Mouse (Mus musculus) limb, embryonic 14.5 days (tissue): ENCODE results near the gene Tbx19. TPM values are rescaled to one million over a fixed set of nuclear protein-coding genes. Genes with fewer than 3 reads are reported as not detected.

ENCODE experiments used
- ATAC-seq: fragments of 200-750 bp; cut with Nextera tagmentation; 2 replicates; pipeline ENCODE4 v1.8.0; 2017; ENCODE audit warnings: low read depth, moderate number of reproducible peaks, moderate TSS enrichment; ENCODE audit not compliant: low FRiP score
- DNase-seq: peaks from one replicate; pipeline ENCODE4 v3.0.0-alpha.2; 2015; ENCODE audit warnings: low spot score
- H3K27ac ChIP-seq: fragments of 300-500 bp; sonication (generic); replicated peaks from 2 replicates; pipeline ENCODE4 v1.5.1; 2014; ENCODE audit warnings: low read depth, mild to moderate bottlenecking, low read length, moderate library complexity, mixed read lengths
- H3K27me3 ChIP-seq: fragments of 300-500 bp; sonication (generic); 2 replicates; pipeline ENCODE4 v1.6.1; 2014; ENCODE audit warnings: low read length, mixed read lengths; ENCODE audit not compliant: control insufficient read depth, insufficient read depth
- H3K36me3 ChIP-seq: fragments of 300-500 bp; sonication (generic); 2 replicates; pipeline ENCODE4 v1.6.1; 2014; ENCODE audit warnings: mild to moderate bottlenecking, low read length, moderate library complexity, mixed read lengths; ENCODE audit not compliant: control insufficient read depth, insufficient read depth
- H3K4me1 ChIP-seq: fragments of 300-500 bp; sonication (generic); 2 replicates; pipeline ENCODE4 v1.6.1; 2014; ENCODE audit warnings: antibody characterized with exemption, low read length, mixed read lengths; ENCODE audit not compliant: control insufficient read depth, insufficient read depth
- H3K4me2 ChIP-seq: fragments of 300-500 bp; sonication (generic); replicated peaks from 2 replicates; pipeline ENCODE4 v1.6.1; 2014; ENCODE audit warnings: low read depth, mild to moderate bottlenecking, low read length, moderate library complexity; ENCODE audit not compliant: severe bottlenecking
- H3K4me3 ChIP-seq: fragments of 300-500 bp; sonication (generic); replicated peaks from 2 replicates; pipeline ENCODE4 v1.5.1; 2014; ENCODE audit warnings: low read length
- H3K9ac ChIP-seq: fragments of 300-500 bp; sonication (generic); 2 replicates; pipeline ENCODE4 v1.6.1; 2014; ENCODE audit warnings: mild to moderate bottlenecking, low read depth, low read length, moderate library complexity; ENCODE audit not compliant: severe bottlenecking
- H3K9me3 ChIP-seq: fragments of 300-500 bp; sonication (generic); 2 replicates; pipeline ENCODE4 v1.6.1; 2016; ENCODE audit warnings: low read length; ENCODE audit not compliant: control insufficient read depth
- POLR2A ChIP-seq: fragments of 200-500 bp; IDR thresholded peaks from 2 replicates; pipeline ENCODE4 v1.8.0; 2012; ENCODE audit warnings: inconsistent platforms, mild to moderate bottlenecking, moderate library complexity, borderline replicate concordance; ENCODE audit not compliant: insufficient read depth, insufficient read length; ENCODE audit errors: extremely low read depth
- WGBS: fragments of 180-500 bp; shearing (Covaris S2); extraction: QIAGEN DNeasy Blood & Tissue Kit; methylation state at CpG from one replicate; pipeline ENCODE4 v1.1.7; 2014; 5-methylcytosine and 5-hydroxymethylcytosine counted together
- polyA plus RNA-seq, 2 experiments: library from polyadenylated mRNA; depleted of rRNA in 1 of 2; stranded (reverse) in 1 of 2; unstranded in 1 of 2; fragments of >200 nt; fragmentation: Nextera tagmentation in 1 of 2; extraction: Ambion mirVana in 1 of 2; gene quantifications; 2 replicates each; pipeline versions ENCODE4 v1.2.1 to v1.2.3; 2012 to 2014

The Tbx19 gene
- polyA plus RNA-seq, 2 experiments, result not detected

DNA sequence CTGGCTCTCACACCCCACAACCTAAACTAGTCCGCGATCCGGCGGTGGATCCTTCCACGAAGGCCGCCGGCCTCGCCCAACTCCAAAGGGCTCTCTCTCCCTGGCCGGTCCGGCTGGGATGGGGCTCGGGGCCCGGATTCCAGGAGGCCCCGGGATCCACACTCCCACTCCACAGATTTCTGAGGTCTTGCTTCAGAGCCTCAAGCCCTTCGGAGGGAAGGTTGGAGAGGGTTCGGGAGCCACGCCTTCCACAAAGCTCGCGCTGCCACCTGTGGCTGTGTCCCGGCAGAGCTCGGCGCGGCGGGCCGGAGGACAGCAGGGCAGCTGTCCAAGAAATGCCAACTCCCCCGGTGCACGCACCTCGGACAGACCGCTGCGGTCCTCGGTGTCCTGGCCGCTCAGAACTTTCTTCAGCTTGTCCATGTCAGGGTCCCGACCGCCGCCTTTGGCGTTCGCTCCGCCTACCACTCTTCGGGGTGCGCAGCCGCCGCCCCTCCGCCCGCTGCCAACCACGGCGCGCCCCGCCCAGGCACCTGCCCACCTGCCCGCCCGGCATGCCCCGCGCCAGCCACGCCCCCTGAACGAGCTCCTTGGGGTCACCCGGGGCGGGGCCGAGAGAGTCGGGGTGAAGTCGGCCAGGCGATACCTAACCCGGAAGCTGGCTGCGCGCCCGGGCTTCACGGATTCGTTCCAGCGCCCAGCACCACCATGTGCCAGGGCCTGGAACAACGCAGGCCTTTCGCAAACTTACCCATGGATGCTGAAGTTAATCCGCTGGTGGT lies 33.5 kb upstream of the Tbx19 start, which contains the start of gene Sft2d2:
Gene Sft2d2 (minus strand): TSS at position 559 of the 782 bp plus-strand sequence.
- H3K4me2 ChIP-seq, result peak within 1 kb of the TSS; percentile 80
- under 1% methylated on average over 55 of the region's 69 CpGs for WGBS
- H3K36me3 ChIP-seq, result no peaks in the 10 kb centered on the region
- H3K4me1 ChIP-seq, result peaks cover 15% of the 10 kb centered on the region
- peak within 1 kb of the TSS; percentile 72 for H3K4me3 ChIP-seq
- DNase-seq, result peak; percentile 87
- H3K27me3 ChIP-seq, result no peaks in the 10 kb centered on the region
- ATAC-seq, result peak; percentile 87
- no peak for TF ChIP-seq POLR2A
- H3K9ac ChIP-seq, result peak within 1 kb of the TSS; percentile 68
- H3K27ac ChIP-seq, result peak within 1 kb of the TSS; percentile 43
- H3K9me3 ChIP-seq, result no peaks in the 10 kb centered on the region

DNA sequence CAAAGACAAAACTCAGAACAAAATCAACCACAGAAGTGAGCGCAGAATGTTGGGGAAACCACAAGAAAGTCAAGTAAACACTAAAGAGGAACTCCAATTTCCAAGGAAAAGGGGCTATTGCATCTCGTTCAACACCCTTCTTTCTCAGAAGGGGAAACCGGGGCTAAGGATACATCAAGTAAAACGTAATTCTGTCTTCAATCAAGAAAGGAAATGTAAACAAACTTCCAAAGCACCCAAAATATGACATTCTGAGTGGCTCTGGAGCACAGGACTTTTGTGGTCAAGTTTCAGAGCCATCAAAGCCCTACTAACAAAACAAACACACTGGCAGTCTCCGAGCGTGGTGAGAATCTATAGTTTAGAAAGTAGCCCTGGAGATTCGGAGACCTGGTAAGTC lies 32.9 kb upstream of the Tbx19 start:
- DNase-seq, result no peak
- ATAC-seq, result no peak
- Histone ChIP-seq H3K4me3 (peak overlapping the region; percentile 72), H3K4me1 (peaks cover 15% of the 10 kb centered on the region), H3K9me3 (no peaks in the 10 kb centered on the region), H3K4me2 (peak overlapping the region; percentile 80), H3K27ac (peak overlapping the region; percentile 43), H3K9ac (peak overlapping the region; percentile 68), H3K36me3 (no peaks in the 10 kb centered on the region), H3K27me3 (no peaks in the 10 kb centered on the region)
- no peak for TF ChIP-seq POLR2A
- WGBS, result 10% methylated on average over 7 of the region's 7 CpGs

DNA sequence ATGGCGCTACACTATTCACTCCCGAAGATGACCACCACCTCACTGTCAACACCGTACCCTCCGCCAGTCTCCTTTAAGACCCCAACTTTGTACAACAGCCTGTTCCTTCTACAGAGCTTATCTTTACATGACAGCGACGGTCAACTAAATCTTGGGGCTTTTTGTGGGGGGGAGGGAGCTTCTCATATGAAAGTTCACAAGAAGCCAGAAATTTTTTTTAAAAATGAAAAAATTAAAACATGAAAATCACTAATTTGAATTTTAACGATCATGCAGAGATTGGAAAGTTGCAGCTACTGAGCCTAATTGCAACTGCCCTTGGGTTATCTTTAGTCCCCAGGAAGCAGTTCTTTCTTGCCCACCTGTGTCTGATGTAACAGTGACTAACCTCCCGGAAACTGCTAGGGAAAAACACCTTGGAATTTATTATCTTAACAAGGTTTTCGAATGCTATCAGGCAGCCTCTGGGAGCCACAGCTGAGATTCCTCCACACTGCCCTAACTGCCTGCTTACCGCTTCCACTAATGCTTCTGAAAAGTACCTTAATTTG lies 32.2 kb upstream of the Tbx19 start:
- peaks cover under 1% of the 10 kb centered on the region; the same call in 1 of the 2 replicates for H3K36me3 ChIP-seq
- peaks cover 15% of the 10 kb centered on the region for H3K4me1 ChIP-seq
- TF ChIP-seq POLR2A, result no peak
- no peak for DNase-seq
- no peak overlapping the region for H3K27ac ChIP-seq
- no peaks in the 10 kb centered on the region for H3K9me3 ChIP-seq
- peak overlapping the region; percentile 72 for H3K4me3 ChIP-seq
- WGBS, result 64% methylated on average over 10 of the region's 10 CpGs
- no peak overlapping the region for H3K9ac ChIP-seq
- H3K27me3 ChIP-seq, result no peaks in the 10 kb centered on the region
- ATAC-seq, result no peak
- peak overlapping the region; percentile 80 for H3K4me2 ChIP-seq

DNA sequence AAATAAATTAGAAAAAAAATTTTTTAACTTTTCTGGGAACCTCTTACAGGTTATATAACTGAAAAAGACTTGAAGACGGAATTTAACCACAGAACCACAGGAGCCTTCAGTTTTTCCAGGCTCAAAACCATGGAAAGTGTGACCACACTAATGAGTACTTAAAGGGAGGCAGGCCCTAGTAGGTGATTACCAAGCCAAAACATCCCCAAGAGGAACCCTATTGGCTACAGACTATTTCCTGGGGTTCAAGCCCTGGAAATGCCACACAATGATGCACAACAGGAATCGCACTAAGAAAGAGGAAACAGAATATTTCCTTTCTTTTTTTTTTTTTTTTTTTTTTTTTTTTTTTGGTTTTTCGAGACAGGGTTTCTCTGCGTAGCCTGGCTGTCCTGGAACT lies 31.5 kb upstream of the Tbx19 start:
- Histone ChIP-seq H3K9ac (no peak overlapping the region), H3K9me3 (no peaks in the 10 kb centered on the region), H3K4me2 (no peak overlapping the region), H3K27ac (peak overlapping the region; percentile 49), H3K4me3 (no peak overlapping the region), H3K27me3 (no peaks in the 10 kb centered on the region), H3K4me1 (peaks cover 15% of the 10 kb centered on the region), H3K36me3 (peaks cover 2% of the 10 kb centered on the region; the same call in 1 of the 2 replicates)
- WGBS, result 71% methylated on average over 4 of the region's 4 CpGs
- TF ChIP-seq POLR2A, result no peak
- peak; percentile 47 for DNase-seq
- no peak for ATAC-seq

DNA sequence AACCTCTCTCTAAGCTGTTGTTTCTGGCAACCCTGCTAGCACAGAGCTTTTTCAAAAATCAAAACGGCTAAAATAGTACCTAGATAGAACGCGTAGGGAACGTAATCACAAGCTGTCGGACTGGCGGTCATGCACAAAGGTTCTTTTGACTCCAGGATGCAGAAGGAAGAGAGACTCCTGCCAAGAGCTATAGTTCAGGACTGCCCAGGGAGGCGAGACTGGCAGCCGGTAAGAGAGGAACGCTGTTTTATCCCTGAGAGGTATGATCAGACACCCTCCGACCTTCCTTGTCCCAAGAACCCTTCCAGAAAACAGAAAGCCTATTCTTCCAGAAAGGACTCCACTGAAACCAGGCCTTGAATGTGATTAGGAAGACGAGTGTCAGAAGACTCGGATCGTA lies 31.0 kb upstream of the Tbx19 start:
- Histone ChIP-seq H3K27ac (peak overlapping the region; percentile 49), H3K27me3 (no peaks in the 10 kb centered on the region), H3K36me3 (peaks cover 2% of the 10 kb centered on the region; the same call in 1 of the 2 replicates), H3K9me3 (no peaks in the 10 kb centered on the region), H3K4me1 (peaks cover 15% of the 10 kb centered on the region), H3K4me3 (no peak overlapping the region), H3K9ac (no peak overlapping the region), H3K4me2 (peak overlapping the region; percentile 10; the same call in 1 of the 2 replicates)
- DNase-seq (peak; percentile 19), ATAC-seq (no peak)
- TF ChIP-seq POLR2A, result no peak
- WGBS, result 76% methylated on average over 13 of the region's 13 CpGs
